Mouse (Mus musculus): ENCODE measurements around the gene Gm8279. TPM values are rescaled to one million over a fixed set of nuclear protein-coding genes. Genes with fewer than 3 reads are reported as not detected.
"Not testable (repeated sequence)": the region's sequence is repeated elsewhere in the genome, so short reads cannot be mapped to it uniquely, and the experiment has no call there.

The Gm8279 gene
- total RNA-seq (2014; rRNA removed; ENCODE audit: low replicate concordance) (not detected in 2 replicates), polyA plus RNA-seq (2015; fragmentation: Nextera tagmentation; extraction: Ambion mirVana) (not detected in 2 replicates)

DNA sequence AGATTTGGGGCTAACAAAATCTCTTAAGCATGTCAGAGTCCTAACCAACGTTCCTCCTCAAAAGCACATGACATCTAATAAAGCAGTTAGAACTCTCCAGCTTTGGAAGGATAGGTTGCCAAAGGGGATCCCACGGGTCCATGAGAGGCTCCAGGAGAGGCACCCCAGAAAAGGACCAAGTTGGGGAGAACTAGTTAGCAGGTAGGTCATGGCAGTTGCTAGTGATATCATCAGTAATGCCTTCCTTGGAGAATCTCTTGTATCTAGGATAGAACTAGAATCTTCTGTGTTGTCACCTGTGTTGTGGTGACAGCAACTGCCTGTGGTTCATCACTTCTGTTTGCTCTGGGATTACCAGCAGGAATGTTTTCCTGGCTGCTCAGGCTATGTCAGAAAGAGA lies at the start of gene Gm8279:
Gene Gm8279, plus strand, starts transcription at position 301 of the 400 bp plus-strand sequence.
- ATAC-seq (ENCODE audit: insufficient read depth, low read depth); H3K27me3 ChIP-seq (ENCODE audit: control insufficient read depth, insufficient read depth, low read length); H3K27ac ChIP-seq (ENCODE audit: low read depth); H3K9ac ChIP-seq (replicated peaks; ENCODE audit: low read depth, low read length); H3K4me2 ChIP-seq (ENCODE audit: low read depth, low read length); H3K4me1 ChIP-seq (ENCODE audit: control insufficient read depth, insufficient read depth); H3K9me3 ChIP-seq (replicated peaks; ENCODE audit: control insufficient read depth, low read length); DNase-seq (ENCODE audit: low spot score); H3K4me3 ChIP-seq (ENCODE audit: low read depth, low read length); H3K36me3 ChIP-seq (replicated peaks; ENCODE audit: control insufficient read depth, insufficient read depth, low read length): not testable (repeated sequence)
- WGBS = 69% methylated on average over 2 of the region's 2 CpGs

DNA sequence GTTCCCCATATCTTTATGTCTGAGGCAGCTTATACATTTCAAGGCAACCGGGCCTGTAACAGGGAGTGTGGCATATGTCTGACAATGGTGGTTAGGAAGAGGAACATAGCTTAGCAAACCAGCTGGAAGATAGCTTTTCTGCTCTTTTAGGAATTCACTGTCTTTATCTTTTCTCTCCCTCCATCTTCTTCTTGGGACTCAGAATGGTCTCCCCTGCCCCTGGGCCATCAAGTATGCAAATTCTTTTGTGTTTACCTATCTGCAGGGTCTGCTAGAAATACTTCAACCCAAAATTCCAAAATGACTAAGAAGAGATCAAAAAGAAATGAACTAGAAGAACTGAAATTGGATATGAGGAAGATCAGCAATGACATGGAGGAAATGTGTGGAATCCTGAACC lies 32.9 kb downstream of the Gm8279 start, which contains the start of gene Gm3317:
Gene Gm3317, plus strand, starts transcription at position 301 of the 400 bp plus-strand sequence.
- H3K36me3 ChIP-seq (replicated peaks; ENCODE audit: control insufficient read depth, insufficient read depth, low read length); ATAC-seq (ENCODE audit: insufficient read depth, low read depth); H3K27ac ChIP-seq (ENCODE audit: low read depth); H3K4me3 ChIP-seq (ENCODE audit: low read depth, low read length); H3K4me2 ChIP-seq (ENCODE audit: low read depth, low read length); H3K9ac ChIP-seq (replicated peaks; ENCODE audit: low read depth, low read length); H3K4me1 ChIP-seq (ENCODE audit: control insufficient read depth, insufficient read depth); H3K9me3 ChIP-seq (replicated peaks; ENCODE audit: control insufficient read depth, low read length); DNase-seq (ENCODE audit: low spot score); H3K27me3 ChIP-seq (ENCODE audit: control insufficient read depth, insufficient read depth, low read length): not testable (repeated sequence)
- no CpG with 5 or more reads among the region's 1 CpGs for WGBS

DNA sequence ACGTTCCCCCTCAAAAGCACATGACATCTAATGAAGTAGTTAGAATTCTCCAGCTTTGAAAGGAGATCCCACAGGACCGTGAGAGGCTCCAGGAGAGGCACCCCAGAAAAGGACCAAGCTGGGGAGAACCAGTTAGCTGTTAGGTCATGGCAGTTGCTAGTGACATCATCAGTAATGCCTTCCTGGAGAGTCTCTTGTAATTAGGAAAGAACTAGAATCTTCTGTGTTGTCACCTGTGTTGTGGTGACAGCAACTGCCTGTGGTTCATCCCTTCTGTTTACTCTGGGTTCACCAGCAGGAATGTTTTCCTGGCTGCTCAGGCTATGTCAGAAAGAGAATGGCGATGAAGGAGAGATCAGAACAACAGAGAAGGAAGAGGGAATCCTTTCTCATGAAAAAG lies 54.2 kb downstream of the Gm8279 start, which contains the start of gene Gm8271:
Gene Gm8271, plus strand, starts transcription at position 301 of the 400 bp plus-strand sequence.
- H3K9me3 ChIP-seq (replicated peaks; ENCODE audit: control insufficient read depth, low read length); H3K4me3 ChIP-seq (ENCODE audit: low read depth, low read length); H3K4me2 ChIP-seq (ENCODE audit: low read depth, low read length); H3K4me1 ChIP-seq (ENCODE audit: control insufficient read depth, insufficient read depth); H3K27ac ChIP-seq (ENCODE audit: low read depth); H3K9ac ChIP-seq (replicated peaks; ENCODE audit: low read depth, low read length); H3K36me3 ChIP-seq (replicated peaks; ENCODE audit: control insufficient read depth, insufficient read depth, low read length); DNase-seq (ENCODE audit: low spot score); ATAC-seq (ENCODE audit: insufficient read depth, low read depth); H3K27me3 ChIP-seq (ENCODE audit: control insufficient read depth, insufficient read depth, low read length): not testable (repeated sequence)
- WGBS = no CpG with 5 or more reads among the region's 3 CpGs

Other genes with a start within 250 kb of the Gm8279 start
- gene Gm3278, start 239.1 kb upstream of the Gm8279 start, total RNA-seq (2014; rRNA removed; ENCODE audit: low replicate concordance) = not detected in 2 replicates
- gene Gm3278, start 239.1 kb upstream of the Gm8279 start, polyA plus RNA-seq (2015; fragmentation: Nextera tagmentation; extraction: Ambion mirVana) = not detected in 2 replicates
- not detected in 2 replicates for gene Gm8297, start 147.6 kb upstream of the Gm8279 start, total RNA-seq (2014; rRNA removed; ENCODE audit: low replicate concordance)
- not detected in 2 replicates for gene Gm8297, start 147.6 kb upstream of the Gm8279 start, polyA plus RNA-seq (2015; fragmentation: Nextera tagmentation; extraction: Ambion mirVana)
- not detected in 2 replicates for gene Gm3298, start 115.6 kb upstream of the Gm8279 start, total RNA-seq (2014; rRNA removed; ENCODE audit: low replicate concordance)
- gene Gm3298, start 115.6 kb upstream of the Gm8279 start, polyA plus RNA-seq (2015; fragmentation: Nextera tagmentation; extraction: Ambion mirVana) = not detected in 2 replicates
- gene 4930555G01Rik, start 80.9 kb upstream of the Gm8279 start, total RNA-seq (2014; rRNA removed; ENCODE audit: low replicate concordance) = not detected in 2 replicates
- gene 4930555G01Rik, start 80.9 kb upstream of the Gm8279 start, polyA plus RNA-seq (2015; fragmentation: Nextera tagmentation; extraction: Ambion mirVana) = not detected in 2 replicates
- 1.3 TPM in 1 of 2 replicates, not detected in the other for gene Gm8281, start 60.5 kb upstream of the Gm8279 start, total RNA-seq (2014; rRNA removed; ENCODE audit: low replicate concordance)
- 0.44 and 0.73 TPM in 2 replicates for gene Gm8281, start 60.5 kb upstream of the Gm8279 start, polyA plus RNA-seq (2015; fragmentation: Nextera tagmentation; extraction: Ambion mirVana)
- not detected in 2 replicates for gene Gm3317, start 33.0 kb downstream of the Gm8279 start, total RNA-seq (2014; rRNA removed; ENCODE audit: low replicate concordance)
- 0.33 TPM in 1 of 2 replicates, not detected in the other for gene Gm3317, start 33.0 kb downstream of the Gm8279 start, polyA plus RNA-seq (2015; fragmentation: Nextera tagmentation; extraction: Ambion mirVana)
- not detected in 2 replicates for gene Gm8271, start 54.3 kb downstream of the Gm8279 start, total RNA-seq (2014; rRNA removed; ENCODE audit: low replicate concordance)
- not detected in 2 replicates for gene Gm8271, start 54.3 kb downstream of the Gm8279 start, polyA plus RNA-seq (2015; fragmentation: Nextera tagmentation; extraction: Ambion mirVana)
- gene Gm3526, start 129.1 kb downstream of the Gm8279 start, total RNA-seq (2014; rRNA removed; ENCODE audit: low replicate concordance) = not detected in 2 replicates
- gene Gm3526, start 129.1 kb downstream of the Gm8279 start, polyA plus RNA-seq (2015; fragmentation: Nextera tagmentation; extraction: Ambion mirVana) = not detected in 2 replicates
- gene Gm3542, start 203.4 kb downstream of the Gm8279 start, total RNA-seq (2014; rRNA removed; ENCODE audit: low replicate concordance) = not detected in 2 replicates
- not detected in 2 replicates for gene Gm3542, start 203.4 kb downstream of the Gm8279 start, polyA plus RNA-seq (2015; fragmentation: Nextera tagmentation; extraction: Ambion mirVana)